Mouse (Mus musculus) skeletal muscle tissue, adult 2 months (tissue): ENCODE data around the gene Rgs2.
A peak's percentile ranks its signal among the peaks of the same experiment; 100 is the strongest.

Source experiments
- DNase-seq: peaks from one replicate; pipeline ENCODE4 v3.0.0-alpha.2; 2012; ENCODE audit warnings: low read depth, low spot score

The Rgs2 gene

GRCm38 (mm10) chr1:143984988-143985625 lies 18.9 kb downstream of the Rgs2 start:
- no peak for DNase-seq

- no peak for DNase-seq
Observed at GRCm38 (mm10) chr1:143982765-143983312, 21.1 kb downstream of the Rgs2 start.

- DNase-seq, result no peak
Observed at GRCm38 (mm10) chr1:143982085-143982764, 21.7 kb downstream of the Rgs2 start.

GRCm38 (mm10) chr1:143980811-143981210 lies 23.1 kb downstream of the Rgs2 start:
- no peak for DNase-seq

- no peak for DNase-seq
Observed at GRCm38 (mm10) chr1:143974637-143975036, 29.3 kb downstream of the Rgs2 start.

- no peak for DNase-seq
Observed at GRCm38 (mm10) chr1:143962301-143962700, 41.7 kb downstream of the Rgs2 start.

GRCm38 (mm10) chr1:143960340-143960739 lies 43.6 kb downstream of the Rgs2 start:
- no peak for DNase-seq

- DNase-seq, result no peak
Observed at GRCm38 (mm10) chr1:143956090-143956489, 47.9 kb downstream of the Rgs2 start.

GRCm38 (mm10) chr1:143952841-143953240 lies 51.1 kb downstream of the Rgs2 start:
- peak; percentile 32 for DNase-seq
